Mouse (Mus musculus) limb, embryonic 11.5 days (tissue): ENCODE data around the gene Iffo2. TPM values are rescaled to one million over a fixed set of nuclear protein-coding genes. Genes with fewer than 3 reads are reported as not detected.

Experiments used
- ATAC-seq: fragments of 200-750 bp; cut with Nextera tagmentation; 2 replicates; pipeline ENCODE4 v1.8.0; 2017; ENCODE audit warnings: low read depth; ENCODE audit not compliant: insufficient number of reproducible peaks, low FRiP score, low TSS enrichment
- DNase-seq: peaks from one replicate; pipeline ENCODE4 v3.0.0-alpha.2; 2015; ENCODE audit warnings: low spot score
- H3K27ac ChIP-seq: fragments of 300-500 bp; sonication (generic); replicated peaks from 2 replicates; pipeline ENCODE4 v1.5.1; 2014; ENCODE audit warnings: low read depth, mild to moderate bottlenecking, low read length
- H3K27me3 ChIP-seq: fragments of 300-500 bp; sonication (generic); 2 replicates; pipeline ENCODE4 v1.6.1; 2014; ENCODE audit warnings: mild to moderate bottlenecking, low read length, mixed read lengths; ENCODE audit not compliant: control insufficient read depth, insufficient read depth
- H3K36me3 ChIP-seq: fragments of 300-500 bp; sonication (generic); 2 replicates; pipeline ENCODE4 v1.6.1; 2014; ENCODE audit warnings: mild to moderate bottlenecking, low read length, moderate library complexity, mixed read lengths; ENCODE audit not compliant: control insufficient read depth, insufficient read depth
- H3K4me1 ChIP-seq: fragments of 300-500 bp; sonication (generic); 2 replicates; pipeline ENCODE4 v1.6.1; 2014; ENCODE audit warnings: low read length, mixed read lengths; ENCODE audit not compliant: control insufficient read depth, insufficient read depth
- H3K4me2 ChIP-seq: fragments of 300-500 bp; sonication (generic); 2 replicates; pipeline ENCODE4 v1.6.1; 2014; ENCODE audit warnings: low read depth, mild to moderate bottlenecking, moderate library complexity; ENCODE audit not compliant: severe bottlenecking
- H3K4me3 ChIP-seq: fragments of 300-500 bp; sonication (generic); 2 replicates; pipeline ENCODE4 v1.5.1; 2014; ENCODE audit warnings: low read depth, low read length
- H3K9ac ChIP-seq: fragments of 300-500 bp; sonication (generic); 2 replicates; pipeline ENCODE4 v1.6.1; 2014; ENCODE audit warnings: mild to moderate bottlenecking, low read length
- H3K9me3 ChIP-seq: fragments of 300-500 bp; sonication (generic); 2 replicates; pipeline ENCODE4 v1.6.1; 2016; ENCODE audit warnings: low read length; ENCODE audit not compliant: control insufficient read depth
- WGBS: fragments of 180-500 bp; shearing (Covaris S2); extraction: QIAGEN DNeasy Blood & Tissue Kit; methylation state at CpG from one replicate; pipeline ENCODE4 v1.1.7; 2014; 5-methylcytosine and 5-hydroxymethylcytosine counted together
- polyA plus RNA-seq: library from polyadenylated mRNA; unstranded; fragments of >200 nt; fragmentation: Nextera tagmentation; extraction: Ambion mirVana; gene quantifications from 2 replicates; pipeline ENCODE4 v1.2.1, GENCODE M21; 2014

Gene Iffo2
- polyA plus RNA-seq, 1 experiment from 2014 or later = 3.9 TPM

- Histone ChIP-seq H3K9ac (no peak overlapping the region), H3K9me3 (no peaks in the 10 kb centered on the region), H3K4me2 (no peak overlapping the region), H3K27ac (no peak overlapping the region), H3K4me1 (no peaks in the 10 kb centered on the region), H3K36me3 (peaks cover 13% of the 10 kb centered on the region), H3K4me3 (no peak overlapping the region), H3K27me3 (no peaks in the 10 kb centered on the region)
- DNase-seq (no peak), ATAC-seq (no peak)
- WGBS = 91% methylated on average over 5 of the region's 5 CpGs
These were observed 38.7 kb upstream of the Iffo2 start for GRCm38 (mm10) chr4:139491541-139492170.

- H3K4me3 ChIP-seq = no peak overlapping the region
- H3K4me1 ChIP-seq = no peaks in the 10 kb centered on the region
- WGBS = 64% methylated on average over 3 of the region's 3 CpGs
- no peaks in the 10 kb centered on the region for H3K9me3 ChIP-seq
- no peak for ATAC-seq
- peaks cover 13% of the 10 kb centered on the region for H3K36me3 ChIP-seq
- H3K27me3 ChIP-seq = no peaks in the 10 kb centered on the region
- no peak overlapping the region for H3K4me2 ChIP-seq
- no peak overlapping the region for H3K9ac ChIP-seq
- DNase-seq = no peak
- H3K27ac ChIP-seq = no peak overlapping the region
These were observed 38.0 kb upstream of the Iffo2 start for GRCm38 (mm10) chr4:139492258-139492833.

- H3K9ac ChIP-seq = no peak overlapping the region
- no peak for ATAC-seq
- no peak overlapping the region for H3K27ac ChIP-seq
- no peaks in the 10 kb centered on the region for H3K4me1 ChIP-seq
- H3K4me3 ChIP-seq = no peak overlapping the region
- DNase-seq = no peak
- no peaks in the 10 kb centered on the region for H3K27me3 ChIP-seq
- no peak overlapping the region for H3K4me2 ChIP-seq
- WGBS = 71% methylated on average over 9 of the region's 9 CpGs
- peaks cover 13% of the 10 kb centered on the region for H3K36me3 ChIP-seq
- no peaks in the 10 kb centered on the region for H3K9me3 ChIP-seq
These were observed 36.9 kb upstream of the Iffo2 start for GRCm38 (mm10) chr4:139493227-139494025.

- DNase-seq (no peak), ATAC-seq (no peak)
- no peaks in the 10 kb centered on the region for H3K27me3 ChIP-seq
- H3K4me1 ChIP-seq = no peaks in the 10 kb centered on the region
- H3K27ac ChIP-seq = no peak overlapping the region
- H3K9me3 ChIP-seq = no peaks in the 10 kb centered on the region
- no peak overlapping the region for H3K4me3 ChIP-seq
- no peak overlapping the region for H3K4me2 ChIP-seq
- WGBS = 74% methylated on average over 14 of the region's 14 CpGs
- H3K9ac ChIP-seq = no peak overlapping the region
- no peaks in the 10 kb centered on the region; the same call in 1 of the 2 replicates for H3K36me3 ChIP-seq
These were observed 29.5 kb upstream of the Iffo2 start for GRCm38 (mm10) chr4:139500814-139501213.

GRCm38 (mm10) chr4:139501702-139502101 lies 28.6 kb upstream of the Iffo2 start:
- Histone ChIP-seq H3K27me3 (no peaks in the 10 kb centered on the region), H3K36me3 (no peaks in the 10 kb centered on the region; the same call in 1 of the 2 replicates), H3K4me1 (no peaks in the 10 kb centered on the region), H3K4me2 (no peak overlapping the region), H3K9me3 (no peaks in the 10 kb centered on the region), H3K27ac (no peak overlapping the region), H3K4me3 (no peak overlapping the region), H3K9ac (no peak overlapping the region)
- WGBS = 77% methylated on average over 6 of the region's 6 CpGs
- ATAC-seq = no peak
- DNase-seq = no peak

- 86% methylated on average over 8 of the region's 8 CpGs for whole genome bisulfite sequencing
- Histone ChIP-seq H3K4me1 (no peaks in the 10 kb centered on the region), H3K4me3 (no peak overlapping the region), H3K9me3 (no peaks in the 10 kb centered on the region), H3K4me2 (no peak overlapping the region), H3K9ac (no peak overlapping the region), H3K36me3 (no peaks in the 10 kb centered on the region; the same call in 1 of the 2 replicates), H3K27me3 (no peaks in the 10 kb centered on the region), H3K27ac (no peak overlapping the region)
- ATAC-seq (no peak), DNase-seq (no peak)
These were observed 26.4 kb upstream of the Iffo2 start for GRCm38 (mm10) chr4:139503919-139504318.

- Histone ChIP-seq H3K9ac (no peak overlapping the region), H3K27me3 (no peaks in the 10 kb centered on the region), H3K9me3 (no peaks in the 10 kb centered on the region), H3K27ac (no peak overlapping the region), H3K4me2 (no peak overlapping the region), H3K36me3 (no peaks in the 10 kb centered on the region; the same call in 1 of the 2 replicates), H3K4me3 (no peak overlapping the region), H3K4me1 (no peaks in the 10 kb centered on the region)
- 74% methylated on average over 4 of the region's 4 CpGs for WGBS
- DNase-seq (no peak), ATAC-seq (no peak)
These were observed 24.6 kb upstream of the Iffo2 start for GRCm38 (mm10) chr4:139505716-139506115.

- Histone ChIP-seq H3K9me3 (no peaks in the 10 kb centered on the region), H3K4me1 (no peaks in the 10 kb centered on the region), H3K9ac (no peak overlapping the region), H3K4me3 (no peak overlapping the region), H3K36me3 (no peaks in the 10 kb centered on the region; the same call in 1 of the 2 replicates), H3K27ac (no peak overlapping the region), H3K4me2 (no peak overlapping the region), H3K27me3 (no peaks in the 10 kb centered on the region)
- DNase-seq (no peak), ATAC-seq (no peak)
- WGBS = 90% methylated on average over 11 of the region's 11 CpGs
These were observed 23.6 kb upstream of the Iffo2 start for GRCm38 (mm10) chr4:139506727-139507126.
